Mouse (Mus musculus) forelimb bud, embryonic 11.5 days (tissue): ENCODE measurements around the gene Prps1l3.

Experiments used
- DNase-seq: peaks from one replicate; pipeline ENCODE4 v3.0.0-alpha.2; 2012; ENCODE audit warnings: low read depth, low spot score

The Prps1l3 gene

GRCm38 (mm10) chr12:57243671-57244495, 13.7 kb downstream of the Prps1l3 start:
- no peak for DNase-seq

- DNase-seq = no peak
These were observed 28.4 kb downstream of the Prps1l3 start for GRCm38 (mm10) chr12:57258572-57258971.

- no peak for DNase-seq
These were observed 45.2 kb downstream of the Prps1l3 start for GRCm38 (mm10) chr12:57275456-57275855.

GRCm38 (mm10) chr12:57281155-57282114, 51.2 kb downstream of the Prps1l3 start:
- peak; percentile 59 for DNase-seq

GRCm38 (mm10) chr12:57285303-57286059, 55.3 kb downstream of the Prps1l3 start:
- no peak for DNase-seq
